Mouse (Mus musculus): ENCODE data around the gene Trim45. TPM values are rescaled to one million over a fixed set of nuclear protein-coding genes. Genes with fewer than 3 reads are reported as not detected.
A peak's percentile ranks its signal among the peaks of the same experiment; 100 is the strongest.

The Trim45 gene
- polyA plus RNA-seq, 1 experiment: 7.0 TPM

- no peak for DNase-seq (ENCODE audit: low spot score)
Observed at GRCm38 (mm10) chr3:100931332-100932076, 9.5 kb downstream of the Trim45 start.

GRCm38 (mm10) chr3:100932077-100932944 lies 10.3 kb downstream of the Trim45 start:
- no peak for DNase-seq (ENCODE audit: low spot score)

GRCm38 (mm10) chr3:100935521-100935920 lies 13.5 kb downstream of the Trim45 start:
- DNase-seq (ENCODE audit: low spot score): no peak

- no peak for DNase-seq (ENCODE audit: low spot score)
Observed at GRCm38 (mm10) chr3:100936201-100936600, 14.2 kb downstream of the Trim45 start.

- DNase-seq (ENCODE audit: low spot score): no peak
Observed at GRCm38 (mm10) chr3:100938211-100938610, 16.2 kb downstream of the Trim45 start.

- no peak for DNase-seq (ENCODE audit: low spot score)
Observed at GRCm38 (mm10) chr3:100940496-100941037, 18.6 kb downstream of the Trim45 start.

- no peak for DNase-seq (ENCODE audit: low spot score)
Observed at GRCm38 (mm10) chr3:100947286-100947685, 25.3 kb downstream of the Trim45 start.

- no peak for DNase-seq (ENCODE audit: low spot score)
Observed at GRCm38 (mm10) chr3:100951531-100951930, 29.5 kb downstream of the Trim45 start.

- DNase-seq (ENCODE audit: low spot score): no peak
Observed at GRCm38 (mm10) chr3:100954616-100955015, 32.6 kb downstream of the Trim45 start.

- DNase-seq (ENCODE audit: low spot score): no peak
Observed at GRCm38 (mm10) chr3:100961007-100961406, 39.0 kb downstream of the Trim45 start.

- DNase-seq (ENCODE audit: low spot score): no peak
Observed at GRCm38 (mm10) chr3:100961501-100961900, 39.5 kb downstream of the Trim45 start.

GRCm38 (mm10) chr3:100963849-100964542 lies 42.0 kb downstream of the Trim45 start:
- DNase-seq (ENCODE audit: low spot score): no peak

- peak; percentile 80 for DNase-seq (ENCODE audit: low spot score)
Observed at GRCm38 (mm10) chr3:100969176-100969917, 47.3 kb downstream of the Trim45 start, which contains the start of gene Ttf2. Ttf2 (minus strand) TSS chr3:100969663.

GRCm38 (mm10) chr3:100973906-100974305 lies 51.9 kb downstream of the Trim45 start:
- DNase-seq (ENCODE audit: low spot score): no peak

GRCm38 (mm10) chr3:100979290-100979689 lies 57.3 kb downstream of the Trim45 start:
- no peak for DNase-seq (ENCODE audit: low spot score)

Other genes starting within 250 kb of the Trim45 start
- 16.6 and 20.7 TPM in 2 replicates for gene Man1a2, start 236.7 kb upstream of the Trim45 start, polyA plus RNA-seq (2012; rRNA removed)
- 1.9 and 2.7 TPM in 2 replicates for gene Vtcn1, start 96.7 kb upstream of the Trim45 start, polyA plus RNA-seq (2012; rRNA removed)
- 7.2 and 8.2 TPM in 2 replicates for gene Ttf2, start 47.5 kb downstream of the Trim45 start, polyA plus RNA-seq (2012; rRNA removed)
- gene Cd101, start 107.4 kb downstream of the Trim45 start, polyA plus RNA-seq (2012; rRNA removed): 0.09 and 0.19 TPM in 2 replicates
- gene Ptgfrn, start 188.1 kb downstream of the Trim45 start, polyA plus RNA-seq (2012; rRNA removed): 31.0 and 62.3 TPM in 2 replicates